Mouse (Mus musculus): Measurements from ENCODE around the gene Usp31.

DNA sequence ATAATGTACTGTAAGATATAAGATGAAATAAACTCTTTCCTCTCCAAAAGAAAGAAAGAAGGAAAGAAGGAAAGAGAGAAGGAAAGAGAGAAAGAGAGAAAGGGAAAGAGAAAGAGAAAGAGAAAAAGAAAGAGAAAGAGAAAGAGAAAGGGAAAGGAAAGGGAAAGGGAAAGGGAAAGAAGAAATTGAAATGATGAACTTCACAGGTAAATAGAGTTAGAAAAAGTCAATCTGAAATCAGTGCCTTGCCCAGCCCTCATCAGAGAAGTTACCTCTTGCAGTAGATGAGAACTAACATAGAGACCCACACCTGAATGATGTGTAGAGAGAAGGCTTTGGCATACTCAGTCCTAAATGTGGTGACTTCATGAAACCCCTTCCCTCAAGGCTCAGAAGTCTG is 17.7 kb downstream of the Usp31 start:
- no peak for TF ChIP-seq MEF2A (IDR thresholded peaks at IDR 0.05; ENCODE audit: borderline replicate concordance, low read depth, low read length)
- TF ChIP-seq MAFK (IDR thresholded peaks at IDR 0.05; ENCODE audit: insufficient replicate concordance, low read length): no peak
- no peak for TF ChIP-seq PAX5 (IDR thresholded peaks at IDR 0.05; ENCODE audit: low read length)
- TF ChIP-seq POLR2A (IDR thresholded peaks at IDR 0.05; ENCODE audit: low read depth, low read length): no peak
- no peak for TF ChIP-seq ZC3H11A (IDR thresholded peaks at IDR 0.05; ENCODE audit: low read depth, low read length)
- no peak for TF ChIP-seq ZNF384 (IDR thresholded peaks at IDR 0.05; ENCODE audit: low read depth, low read length)
- no peak for TF ChIP-seq SIN3A (IDR thresholded peaks at IDR 0.05; ENCODE audit: low read length)
- no peak for TF ChIP-seq MAX (IDR thresholded peaks at IDR 0.05; ENCODE audit: low read length)
- TF ChIP-seq ZKSCAN1 (IDR thresholded peaks at IDR 0.05; ENCODE audit: borderline replicate concordance, low read depth, low read length): no peak
- no peak for TF ChIP-seq HCFC1 (IDR thresholded peaks at IDR 0.05; ENCODE audit: low read depth, low read length)
- TF ChIP-seq GABPA (IDR thresholded peaks at IDR 0.05; ENCODE audit: insufficient replicate concordance, low read depth, low read length): no peak
- TF ChIP-seq CTCF (conservative IDR thresholded peaks at IDR 0.05 in 1 of 2, IDR thresholded peaks at IDR 0.05 in 1 of 2; ENCODE audit: low read depth in 2 of 2, low read length in 2 of 2): no peak
- no peak for TF ChIP-seq CHD2 (IDR thresholded peaks at IDR 0.05; ENCODE audit: low read length)

Measured in CH12.LX (cell line).